Mouse (Mus musculus) E14TG2a.4 (cell line): ENCODE results near the gene Zfp341.

Experiments used
- CTCF ChIP-seq: conservative IDR thresholded peaks from 2 replicates; pipeline ENCODE4 v1.5.1; 2014; ENCODE audit warnings: low read length
- NANOG ChIP-seq: IDR thresholded peaks from 2 replicates; pipeline ENCODE4 v1.6.1; 2014; ENCODE audit warnings: borderline replicate concordance, low read length, mixed read lengths

DNA sequence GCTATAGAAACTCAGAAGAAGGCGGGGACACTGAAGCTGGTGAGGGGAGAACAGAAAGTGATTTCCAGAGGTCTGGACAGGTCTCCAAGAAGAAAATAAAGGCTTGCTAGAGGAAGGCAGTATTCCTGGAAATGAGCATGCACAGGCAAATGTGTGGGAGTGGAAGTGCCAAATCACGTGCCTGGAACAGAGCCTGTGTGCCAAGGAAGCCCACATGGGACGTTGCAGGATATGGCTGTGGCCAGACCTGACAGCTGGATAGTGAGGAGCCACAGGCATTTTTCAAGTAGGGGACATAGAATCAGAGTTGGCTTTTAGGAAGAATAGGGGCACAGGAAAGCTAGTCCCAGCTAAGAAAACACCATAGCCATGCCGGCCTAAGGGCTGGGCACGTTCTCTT, 17.3 kb upstream of the Zfp341 start:
- no peak for TF ChIP-seq CTCF
- TF ChIP-seq NANOG, result no peak
